Mouse (Mus musculus): ENCODE results near the gene Camp.
"Not testable (repeated sequence)": the region's sequence is repeated elsewhere in the genome, so short reads cannot be mapped to it uniquely, and the experiment has no call there.

Gene Camp

GRCm38 (mm10) chr9:109833088-109833412, 16.4 kb downstream of the Camp start:
- DNase-seq: no peak

- peak; percentile 81 for DNase-seq
Observed at GRCm38 (mm10) chr9:109832391-109833087, 16.9 kb downstream of the Camp start, which contains the start of gene Nme6. Nme6 (plus strand) TSS chr9:109832749.

- no peak for DNase-seq
Observed at GRCm38 (mm10) chr9:109826181-109826580, 23.2 kb downstream of the Camp start.

- no peak for DNase-seq
Observed at GRCm38 (mm10) chr9:109825739-109826138, 23.7 kb downstream of the Camp start.

GRCm38 (mm10) chr9:109816341-109816740, 33.1 kb downstream of the Camp start:
- no peak for DNase-seq

- DNase-seq: no peak
Observed at GRCm38 (mm10) chr9:109813424-109813823, 36.0 kb downstream of the Camp start.

- DNase-seq: no peak
Observed at GRCm38 (mm10) chr9:109811980-109812379, 37.4 kb downstream of the Camp start, which contains the start of gene Spink8. Spink8 (plus strand) TSS chr9:109812280.

GRCm38 (mm10) chr9:109807898-109808297, 41.5 kb downstream of the Camp start:
- DNase-seq: no peak

GRCm38 (mm10) chr9:109806695-109807293, 42.6 kb downstream of the Camp start:
- DNase-seq: no peak

GRCm38 (mm10) chr9:109806260-109806659, 43.2 kb downstream of the Camp start:
- DNase-seq: no peak

GRCm38 (mm10) chr9:109805596-109805995, 43.8 kb downstream of the Camp start:
- DNase-seq: not testable (repeated sequence)

GRCm38 (mm10) chr9:109798051-109798450, 51.4 kb downstream of the Camp start:
- DNase-seq: peak; percentile 15

Measured in thymus, postnatal 25 days (tissue).